Mouse (Mus musculus) forebrain, embryonic 13.5 days (tissue): Measurements from ENCODE around the gene Ccdc9. TPM values are rescaled to one million over a fixed set of nuclear protein-coding genes. Genes with fewer than 3 reads are reported as not detected.
"Not testable (repeated sequence)": the region's sequence is repeated elsewhere in the genome, so short reads cannot be mapped to it uniquely, and the experiment has no call there.

ENCODE experiments used
- ATAC-seq: fragments of 200-750 bp; cut with Nextera tagmentation; 2 replicates; pipeline ENCODE4 v1.8.0; 2017
- H3K27ac ChIP-seq: fragments of 300-500 bp; sonication (generic); 2 replicates; pipeline ENCODE4 v1.5.1; 2015; ENCODE audit warnings: inconsistent platforms, mild to moderate bottlenecking, moderate library complexity
- H3K27me3 ChIP-seq: fragments of 300-500 bp; sonication (generic); 2 replicates; pipeline ENCODE4 v1.6.1; 2015; ENCODE audit warnings: mild to moderate bottlenecking, inconsistent platforms
- H3K36me3 ChIP-seq: fragments of 300-500 bp; sonication (generic); 2 replicates; pipeline ENCODE4 v1.6.1; 2015; ENCODE audit warnings: mild to moderate bottlenecking, inconsistent platforms; ENCODE audit not compliant: poor library complexity, severe bottlenecking
- H3K4me1 ChIP-seq: fragments of 300-500 bp; sonication (generic); 2 replicates; pipeline ENCODE4 v1.6.1; 2015; ENCODE audit warnings: inconsistent platforms
- H3K4me2 ChIP-seq: fragments of 300-500 bp; sonication (generic); 2 replicates; pipeline ENCODE4 v1.6.1; 2015; ENCODE audit warnings: inconsistent platforms, mild to moderate bottlenecking, moderate library complexity
- H3K4me3 ChIP-seq: fragments of 300-500 bp; sonication (generic); 2 replicates; pipeline ENCODE4 v1.5.1; 2015; ENCODE audit warnings: mild to moderate bottlenecking, inconsistent platforms
- H3K9ac ChIP-seq: fragments of 300-500 bp; sonication (generic); 2 replicates; pipeline ENCODE4 v1.6.1; 2015; ENCODE audit warnings: mild to moderate bottlenecking, inconsistent platforms
- H3K9me3 ChIP-seq: fragments of 300-500 bp; sonication (generic); replicated peaks from 2 replicates; pipeline ENCODE4 v1.6.1; 2016; ENCODE audit warnings: inconsistent platforms
- WGBS: fragments of 180-500 bp; shearing (Covaris S2); methylation state at CpG from one replicate; pipeline ENCODE4 v1.1.7; 2015; 5-methylcytosine and 5-hydroxymethylcytosine counted together
- polyA plus RNA-seq: library from polyadenylated mRNA; unstranded; fragments of >200 nt; fragmentation: Nextera tagmentation; extraction: Ambion mirVana; gene quantifications from 2 replicates; pipeline ENCODE4 v1.2.1, GENCODE M21; 2015

The Ccdc9 gene
- polyA plus RNA-seq, 1 experiment from 2014 or later = 25.2 TPM

DNA sequence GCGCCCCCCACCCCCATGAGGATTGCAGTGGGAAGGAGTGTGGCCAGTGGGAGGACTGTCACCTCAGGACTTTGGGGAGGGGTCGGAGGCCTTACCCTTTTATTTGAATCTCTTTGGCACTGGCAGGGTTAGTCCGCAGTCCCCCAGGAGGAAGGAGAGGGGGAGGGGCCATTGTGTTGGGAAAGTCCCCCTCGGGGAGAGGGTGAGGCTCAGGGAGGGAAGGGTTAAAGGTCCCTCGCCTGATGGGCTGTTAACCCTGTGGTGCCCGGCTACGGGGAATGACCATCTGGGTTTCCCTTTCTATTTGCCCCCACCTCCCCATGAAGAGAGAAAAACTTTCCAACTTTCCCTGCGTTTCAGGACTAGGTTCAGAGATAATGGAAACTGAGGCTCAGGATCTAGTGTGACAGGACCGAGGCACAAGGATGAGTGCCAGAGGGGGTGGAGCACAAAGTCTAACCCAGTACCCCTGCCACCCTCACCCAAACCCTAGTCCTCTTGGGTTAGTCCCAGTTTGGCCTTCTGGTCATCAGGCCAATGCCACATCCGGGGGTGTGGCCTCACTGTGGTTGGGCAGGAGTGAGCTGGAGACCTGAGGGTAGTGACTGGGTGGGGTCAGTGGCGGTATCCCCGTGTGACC lies 26.2 kb upstream of the Ccdc9 start:
- Histone ChIP-seq H3K9ac (peak overlapping the region; percentile 81), H3K27ac (peak overlapping the region; percentile 78), H3K9me3 (no peaks in the 10 kb centered on the region), H3K4me2 (peak overlapping the region; percentile 97), H3K27me3 (peaks cover 23% of the 10 kb centered on the region), H3K36me3 (0 out of 2 replicates have a peak, but pooled peaks cover 8% of the 10 kb centered on the region), H3K4me1 (peaks cover 57% of the 10 kb centered on the region), H3K4me3 (peak overlapping the region; percentile 70)
- 0% methylated on average over 11 of the region's 12 CpGs for WGBS
- ATAC-seq = no peak; the same call in 1 of the 2 replicates

DNA sequence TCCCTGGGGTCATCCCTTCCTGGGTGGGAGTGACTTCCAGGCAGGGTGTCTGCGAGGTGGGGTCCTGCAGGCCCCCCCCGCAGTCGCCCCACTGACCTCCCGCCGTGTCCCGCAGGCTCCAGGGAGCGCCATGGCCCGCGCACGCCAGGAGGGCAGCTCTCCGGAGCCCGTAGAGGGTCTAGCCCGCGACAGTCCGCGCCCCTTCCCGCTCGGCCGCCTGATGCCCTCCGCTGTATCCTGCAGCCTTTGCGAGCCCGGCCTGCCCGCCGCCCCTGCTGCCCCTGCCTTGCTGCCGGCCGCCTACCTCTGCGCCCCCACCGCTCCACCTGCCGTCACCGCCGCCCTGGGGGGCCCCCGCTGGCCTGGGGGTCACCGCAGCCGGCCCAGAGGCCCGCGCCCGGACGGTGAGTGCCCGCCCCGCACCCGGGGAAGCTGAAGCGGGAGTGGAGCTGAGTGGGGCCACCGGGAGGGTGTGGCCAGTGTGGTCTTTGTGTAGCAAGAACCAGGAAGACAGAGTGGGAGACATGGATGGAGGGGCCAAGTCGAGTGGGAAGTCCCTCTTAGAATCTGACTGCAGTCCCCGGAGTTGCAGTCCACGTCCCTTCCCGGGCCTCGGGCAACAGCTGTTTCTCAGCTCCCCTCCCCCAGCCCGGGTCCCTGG lies 25.5 kb upstream of the Ccdc9 start:
- H3K4me3 ChIP-seq = peak overlapping the region; percentile 70
- peak overlapping the region; percentile 97 for H3K4me2 ChIP-seq
- ATAC-seq = no peak
- H3K36me3 ChIP-seq = 0 out of 2 replicates have a peak, but pooled peaks cover 4% of the 10 kb centered on the region
- peaks cover 57% of the 10 kb centered on the region for H3K4me1 ChIP-seq
- H3K27ac ChIP-seq = peak overlapping the region; percentile 78
- WGBS = under 1% methylated on average over 49 of the region's 49 CpGs
- peaks cover 23% of the 10 kb centered on the region for H3K27me3 ChIP-seq
- H3K9ac ChIP-seq = peak overlapping the region; percentile 81
- no peaks in the 10 kb centered on the region for H3K9me3 ChIP-seq

DNA sequence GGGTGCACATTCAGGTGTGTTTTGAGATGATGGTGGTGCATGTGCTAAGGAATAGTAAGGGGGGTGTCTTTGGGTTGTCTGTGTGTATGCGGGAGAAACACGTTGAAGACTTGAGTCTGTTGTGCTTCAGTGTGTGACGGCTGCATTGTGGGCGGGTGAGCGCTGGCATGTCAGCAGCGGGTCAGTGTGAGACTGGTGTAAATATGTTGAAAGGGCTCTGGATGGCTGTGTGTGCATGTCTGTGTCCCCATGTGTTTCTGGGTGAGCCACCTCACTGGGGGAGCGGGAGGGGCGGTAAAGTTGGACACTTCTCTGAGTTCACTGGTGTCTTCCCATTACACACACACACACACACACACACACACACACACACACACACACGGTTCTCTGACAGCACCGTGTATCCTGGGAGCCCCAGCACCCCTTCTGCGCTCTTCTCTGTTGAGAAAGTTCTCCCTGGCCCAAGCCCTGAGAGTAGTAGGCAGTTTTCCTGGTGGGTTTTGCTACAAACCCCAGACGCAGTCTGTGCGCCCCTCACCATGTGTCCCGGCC lies 24.9 kb upstream of the Ccdc9 start:
- H3K27ac ChIP-seq = peak overlapping the region; percentile 78
- peak overlapping the region; percentile 81 for H3K9ac ChIP-seq
- H3K4me1 ChIP-seq = peaks cover 57% of the 10 kb centered on the region
- no peak for ATAC-seq
- 3% methylated on average over 14 of the region's 14 CpGs for WGBS
- peak overlapping the region; percentile 97 for H3K4me2 ChIP-seq
- peak overlapping the region; percentile 70 for H3K4me3 ChIP-seq
- H3K9me3 ChIP-seq = no peaks in the 10 kb centered on the region
- no peaks in the 10 kb centered on the region for H3K36me3 ChIP-seq
- H3K27me3 ChIP-seq = peaks cover 23% of the 10 kb centered on the region

DNA sequence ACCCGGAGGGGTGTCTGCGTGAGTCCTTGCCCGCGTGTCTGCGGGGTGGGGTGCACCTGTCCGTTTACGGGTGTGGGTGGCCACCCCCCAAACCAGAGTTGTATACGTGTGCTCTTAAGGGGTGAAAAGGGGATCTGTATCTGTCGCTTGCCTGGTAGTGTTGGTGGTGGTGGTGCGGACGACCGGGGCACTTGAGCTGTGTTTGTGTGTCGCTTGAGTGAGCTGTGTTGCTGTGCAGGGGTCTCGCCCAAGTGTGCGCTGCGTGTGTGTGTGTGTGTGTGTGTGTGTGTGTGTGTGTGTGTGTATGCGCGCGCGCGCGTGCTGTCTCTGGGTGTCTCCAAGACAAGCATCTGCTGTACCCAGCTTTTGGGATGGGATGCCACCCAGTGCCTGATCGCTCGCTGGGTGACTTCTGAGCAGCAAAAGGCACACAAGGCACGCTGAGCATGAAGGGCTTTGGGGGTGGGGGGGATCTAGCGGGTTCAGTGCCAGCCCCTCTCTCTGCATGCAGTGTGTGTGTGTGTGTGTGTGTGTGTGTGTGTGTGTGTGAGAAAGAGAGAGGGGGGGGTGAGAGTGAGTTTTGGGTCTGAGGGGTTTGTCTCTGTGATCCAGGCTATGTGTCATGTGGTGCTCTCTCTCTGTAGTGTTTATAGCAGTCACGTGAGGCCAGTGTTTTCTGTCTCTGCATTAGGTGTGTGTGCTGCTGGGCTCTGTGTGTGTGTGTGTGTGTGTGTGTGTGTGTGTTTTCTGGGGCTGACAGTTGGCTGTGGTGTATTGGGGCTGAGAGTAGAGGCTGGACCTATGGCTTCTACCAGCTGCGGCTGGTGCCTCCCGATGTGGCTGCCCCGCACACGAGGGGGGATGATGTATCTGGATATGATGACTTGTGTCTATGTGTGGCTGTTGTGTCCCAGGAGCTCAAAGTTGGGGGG lies 24.2 kb upstream of the Ccdc9 start:
- H3K9me3 ChIP-seq = no peaks in the 10 kb centered on the region
- peak overlapping the region; percentile 81 for H3K9ac ChIP-seq
- H3K4me1 ChIP-seq = peaks cover 57% of the 10 kb centered on the region
- WGBS = 0% methylated on average over 31 of the region's 31 CpGs
- H3K27me3 ChIP-seq = peaks cover 23% of the 10 kb centered on the region
- H3K27ac ChIP-seq = peak overlapping the region; percentile 54
- peak overlapping the region; percentile 70 for H3K4me3 ChIP-seq
- ATAC-seq = peak; percentile 12; the same call in 1 of the 2 replicates
- H3K4me2 ChIP-seq = peak overlapping the region; percentile 97
- H3K36me3 ChIP-seq = no peaks in the 10 kb centered on the region

DNA sequence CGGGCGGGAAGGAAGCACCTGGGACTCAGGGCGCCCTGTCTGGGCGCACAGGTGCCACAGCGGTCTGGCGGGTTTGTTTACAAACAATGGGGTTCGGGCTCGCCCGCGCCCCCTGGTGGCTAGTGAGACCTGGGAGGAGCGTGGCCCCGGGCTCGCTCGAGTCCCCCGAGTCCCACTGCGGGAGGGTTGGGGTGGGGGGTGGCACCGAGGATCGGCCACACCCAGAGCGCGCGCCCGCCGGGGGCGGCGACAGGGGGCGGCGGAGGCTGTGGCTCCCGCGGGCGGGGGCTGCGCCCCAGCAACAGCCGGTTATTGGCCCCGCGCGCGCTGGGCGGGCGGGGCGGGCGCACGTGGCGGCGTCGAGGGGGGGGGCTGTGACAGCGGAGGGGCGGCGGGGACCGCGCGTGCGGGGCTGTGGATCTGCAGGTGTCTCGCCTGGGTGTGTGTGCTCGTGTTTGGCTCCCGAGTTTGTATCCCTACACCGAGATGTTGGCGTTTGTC lies 23.5 kb upstream of the Ccdc9 start:
- peak overlapping the region; percentile 70 for H3K4me3 ChIP-seq
- peak overlapping the region; percentile 97 for H3K4me2 ChIP-seq
- peaks cover 57% of the 10 kb centered on the region for H3K4me1 ChIP-seq
- H3K9me3 ChIP-seq = no peaks in the 10 kb centered on the region
- 0% methylated on average over 30 of the region's 56 CpGs for WGBS
- peak overlapping the region; percentile 54 for H3K27ac ChIP-seq
- peaks cover 23% of the 10 kb centered on the region for H3K27me3 ChIP-seq
- no peaks in the 10 kb centered on the region for H3K36me3 ChIP-seq
- H3K9ac ChIP-seq = peak overlapping the region; percentile 71
- peak; percentile 11 for ATAC-seq

DNA sequence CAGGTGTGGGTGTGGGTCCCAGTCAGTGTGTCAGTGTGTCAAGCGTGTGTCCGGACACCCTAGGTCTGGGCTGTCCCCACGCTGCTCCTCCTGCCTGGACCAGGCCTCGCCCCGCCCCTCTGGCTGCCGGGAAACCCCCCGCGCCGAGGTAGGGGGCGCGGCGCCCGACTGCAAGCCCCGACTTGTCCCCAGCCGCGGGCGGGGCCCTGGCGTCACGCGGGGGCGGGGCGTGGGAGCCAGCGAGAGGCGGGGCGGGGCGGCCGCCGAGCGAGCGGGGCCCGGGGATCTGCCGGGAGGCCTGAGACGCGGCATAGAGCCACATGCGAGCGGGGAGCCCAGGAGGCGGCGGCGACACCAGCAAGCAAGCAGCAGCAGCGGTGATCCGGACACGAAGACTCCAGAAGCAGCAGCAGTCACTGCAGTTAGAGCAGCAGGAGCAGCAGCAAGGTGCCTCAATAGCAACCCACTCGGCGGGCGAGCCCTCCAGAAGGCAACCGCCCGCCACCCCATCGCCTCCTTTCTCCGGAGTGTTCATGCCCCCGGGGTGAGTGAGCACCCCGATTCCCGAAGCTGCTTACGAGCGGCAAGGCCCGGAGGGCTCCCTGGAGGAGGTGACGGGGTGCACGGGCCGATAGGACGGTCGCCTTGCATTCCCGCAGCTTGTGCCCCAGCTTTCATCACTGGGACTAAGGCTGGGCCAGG lies 22.9 kb upstream of the Ccdc9 start:
- H3K4me3 ChIP-seq = peak overlapping the region; percentile 70
- under 1% methylated on average over 51 of the region's 61 CpGs for WGBS
- H3K4me2 ChIP-seq = peak overlapping the region; percentile 97
- H3K9ac ChIP-seq = peak overlapping the region; percentile 71
- no peaks in the 10 kb centered on the region for H3K36me3 ChIP-seq
- peaks cover 54% of the 10 kb centered on the region for H3K4me1 ChIP-seq
- no peak overlapping the region for H3K27ac ChIP-seq
- no peaks in the 10 kb centered on the region for H3K9me3 ChIP-seq
- H3K27me3 ChIP-seq = peaks cover 23% of the 10 kb centered on the region
- peak; percentile 39 for ATAC-seq

DNA sequence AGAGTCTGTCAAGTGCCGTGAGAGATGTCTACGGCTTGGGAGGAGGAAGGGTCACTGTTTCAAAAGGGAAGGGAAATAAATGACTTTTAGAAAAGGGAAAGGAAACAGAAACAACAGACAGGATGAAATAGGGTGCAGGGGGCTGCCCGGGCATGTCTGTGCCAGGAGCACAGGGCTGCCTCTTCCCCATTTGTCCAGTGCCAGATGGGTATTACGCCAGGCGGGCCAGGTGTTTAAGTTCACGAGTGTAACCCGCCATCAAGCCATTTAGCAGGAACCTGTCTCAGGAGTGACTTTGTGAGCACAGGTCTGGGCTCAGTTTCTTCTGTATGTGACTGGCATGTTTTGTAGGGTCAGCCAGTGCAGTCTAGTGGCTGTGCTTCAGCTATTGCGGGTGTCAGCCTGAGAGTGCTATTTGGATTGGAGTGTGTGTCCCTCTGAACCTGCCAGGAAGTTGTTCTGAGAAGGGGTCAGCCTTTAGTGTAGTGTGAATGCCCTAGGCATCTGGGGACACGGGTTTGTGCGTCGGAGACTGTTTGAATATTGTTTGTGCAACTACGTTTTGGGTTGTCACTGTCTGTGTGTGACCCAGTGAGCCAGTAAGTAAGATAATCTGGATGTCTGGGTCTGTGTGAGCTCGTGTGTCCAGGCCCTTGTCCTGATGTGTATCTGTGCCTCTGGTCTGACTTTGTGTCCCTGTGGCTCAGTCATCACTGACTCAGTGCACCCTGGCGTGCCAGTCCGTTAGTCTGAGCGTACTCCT lies 22.1 kb upstream of the Ccdc9 start:
- peaks cover 49% of the 10 kb centered on the region for H3K4me1 ChIP-seq

DNA sequence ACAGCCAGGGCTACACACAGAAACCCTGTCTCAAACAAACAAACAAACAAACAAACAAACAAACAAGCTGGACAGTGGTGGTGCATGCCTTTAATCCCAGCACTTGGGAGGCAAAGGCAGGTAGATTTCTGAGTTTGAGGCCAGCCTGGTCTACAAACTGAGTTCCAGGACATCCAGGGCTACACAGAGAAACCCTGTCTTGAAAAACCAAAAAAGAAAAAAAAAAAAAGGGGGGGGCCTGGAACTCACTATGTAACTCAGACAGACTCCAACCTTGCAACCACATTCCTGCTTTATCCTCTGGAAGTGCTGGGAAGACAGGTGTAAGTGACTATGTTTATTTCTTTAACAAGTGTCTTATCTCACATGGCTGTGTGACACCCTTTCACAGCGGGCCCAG lies 21.5 kb upstream of the Ccdc9 start, which contains the start of gene Bbc3:
TSS of gene Bbc3 (plus strand) at position 301 of the 400 bp plus-strand sequence.
- 70% methylated on average over 1 of the region's 1 CpGs for WGBS
- peak within 1 kb of the TSS; percentile 71 for H3K9ac ChIP-seq
- peaks cover 44% of the 10 kb centered on the region for H3K4me1 ChIP-seq
- peaks cover 23% of the 10 kb centered on the region for H3K27me3 ChIP-seq
- H3K4me3 ChIP-seq = peak within 1 kb of the TSS; percentile 70
- ATAC-seq, H3K9me3 ChIP-seq, H3K36me3 ChIP-seq, H3K27ac ChIP-seq: not testable (repeated sequence)
- H3K4me2 ChIP-seq = peak within 1 kb of the TSS; percentile 97

More for the DNA sequence above, 22.1 kb upstream of the Ccdc9 start:
- peak overlapping the region; percentile 70 for H3K4me3 ChIP-seq
- peaks cover 23% of the 10 kb centered on the region for H3K27me3 ChIP-seq
- 40% methylated on average over 16 of the region's 16 CpGs for WGBS
- no peaks in the 10 kb centered on the region for H3K36me3 ChIP-seq
- H3K27ac ChIP-seq = no peak overlapping the region
- peak overlapping the region; percentile 71 for H3K9ac ChIP-seq
- no peak for ATAC-seq
- no peaks in the 10 kb centered on the region for H3K9me3 ChIP-seq
- H3K4me2 ChIP-seq = peak overlapping the region; percentile 97

DNA sequence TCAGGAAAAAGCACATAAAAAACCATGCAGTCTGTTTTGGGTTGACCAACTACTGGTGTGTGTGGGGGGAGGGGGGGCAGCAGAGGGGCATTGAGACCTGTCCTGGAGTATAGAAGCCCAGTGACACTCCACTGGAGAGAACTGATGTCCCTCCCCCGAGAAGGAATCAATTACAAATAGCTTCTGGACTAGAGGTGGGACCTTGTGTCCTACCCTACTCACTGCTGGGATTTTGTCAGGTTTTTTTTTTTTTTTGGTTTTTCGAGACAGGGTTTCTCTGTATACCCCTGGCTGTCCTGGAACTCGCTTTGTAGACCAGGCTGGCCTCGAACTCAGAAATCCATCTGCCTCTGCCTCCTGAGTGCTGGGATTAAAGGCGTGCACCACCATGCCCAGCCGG lies 20.5 kb upstream of the Ccdc9 start:
- H3K4me2 ChIP-seq, H3K36me3 ChIP-seq, H3K27ac ChIP-seq, H3K9me3 ChIP-seq, ATAC-seq, H3K9ac ChIP-seq, H3K4me3 ChIP-seq: not testable (repeated sequence)
- peaks cover 34% of the 10 kb centered on the region for H3K4me1 ChIP-seq
- H3K27me3 ChIP-seq = peaks cover 17% of the 10 kb centered on the region
- WGBS = 72% methylated on average over 6 of the region's 6 CpGs

DNA sequence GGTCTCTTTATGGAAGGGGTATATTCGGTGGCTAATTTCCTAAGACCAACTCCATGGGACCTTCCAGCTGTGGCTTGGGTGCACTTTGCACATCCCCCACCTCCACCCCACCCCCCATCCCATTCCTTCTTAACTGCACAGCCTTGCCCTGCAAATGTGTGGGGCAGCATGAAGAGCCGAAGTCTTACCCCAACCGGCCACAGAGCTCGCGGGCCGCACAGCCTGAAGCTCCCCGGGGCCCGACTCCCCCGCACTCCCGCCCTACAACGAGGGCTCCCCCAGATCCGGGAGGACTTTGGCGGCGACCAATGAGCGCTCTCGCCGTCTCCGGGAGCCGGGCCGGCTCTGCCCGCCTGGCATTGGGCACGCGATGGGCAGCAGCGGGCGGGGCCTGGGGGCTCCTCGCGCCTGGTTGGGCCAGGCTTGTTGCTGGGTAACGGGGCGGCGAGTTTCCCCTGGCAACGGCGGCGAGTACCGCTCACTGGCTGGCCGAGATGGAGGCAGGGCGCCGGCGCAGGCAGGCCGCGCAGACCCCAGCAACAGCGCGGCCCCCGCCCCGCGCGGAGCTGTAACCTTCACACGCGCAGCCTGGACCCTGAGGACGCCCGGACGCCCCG lies 12.9 kb upstream of the Ccdc9 start:
- no peaks in the 10 kb centered on the region for H3K36me3 ChIP-seq
- peak overlapping the region; percentile 87 for H3K4me2 ChIP-seq
- H3K4me1 ChIP-seq = peaks cover 39% of the 10 kb centered on the region
- no peaks in the 10 kb centered on the region for H3K27me3 ChIP-seq
- peak overlapping the region; percentile 61 for H3K27ac ChIP-seq
- under 1% methylated on average over 52 of the region's 52 CpGs for WGBS
- H3K9ac ChIP-seq = peak overlapping the region; percentile 65
- no peaks in the 10 kb centered on the region for H3K9me3 ChIP-seq
- peak overlapping the region; percentile 50 for H3K4me3 ChIP-seq
- peak; percentile 95 for ATAC-seq
